Mouse (Mus musculus) adrenal gland, adult 2 months (tissue): ENCODE results near the gene Ank2. TPM values are rescaled to one million over a fixed set of nuclear protein-coding genes. Genes with fewer than 3 reads are reported as not detected.

Experiments
- DNase-seq: peaks from one replicate; pipeline ENCODE4 v3.0.0; 2021
- polyA plus RNA-seq: library from polyadenylated mRNA; depleted of rRNA; stranded (reverse); fragments of >200 nt; gene quantifications from 2 replicates; pipeline ENCODE4 v1.2.3, GENCODE M21; 2012
- total RNA-seq, 2 experiments: library from RNA; stranded (reverse); gene quantifications; 2 replicates each; pipeline ENCODE4 v1.2.3; 2021

Ank2 gene
- total and polyA plus RNA-seq, 3 experiments = 30.1 to 44.8 (median 36.3) TPM

DNA sequence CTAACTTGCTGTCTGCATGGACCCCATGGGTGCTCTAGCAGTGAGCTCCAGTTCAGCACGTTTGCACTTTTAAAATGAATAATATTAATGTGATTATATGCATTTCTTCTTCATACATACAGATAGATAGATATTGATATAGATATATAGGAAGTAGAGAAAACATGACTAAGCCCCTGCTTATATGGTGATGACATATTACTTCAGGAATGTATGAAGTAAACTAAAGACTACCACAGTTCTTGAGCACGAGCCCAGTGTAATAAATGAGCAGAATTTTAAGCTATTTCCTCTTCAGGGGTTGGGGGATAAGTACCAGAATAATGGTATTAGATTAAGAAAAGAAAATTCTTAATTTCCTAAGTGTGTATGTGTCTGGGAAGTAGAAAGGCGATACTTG lies 479.4 kb downstream of the Ank2 start:
- DNase-seq = no peak

GRCm38 (mm10) chr3:127019109-127019508 lies 480.0 kb downstream of the Ank2 start:
- no peak for DNase-seq

DNA sequence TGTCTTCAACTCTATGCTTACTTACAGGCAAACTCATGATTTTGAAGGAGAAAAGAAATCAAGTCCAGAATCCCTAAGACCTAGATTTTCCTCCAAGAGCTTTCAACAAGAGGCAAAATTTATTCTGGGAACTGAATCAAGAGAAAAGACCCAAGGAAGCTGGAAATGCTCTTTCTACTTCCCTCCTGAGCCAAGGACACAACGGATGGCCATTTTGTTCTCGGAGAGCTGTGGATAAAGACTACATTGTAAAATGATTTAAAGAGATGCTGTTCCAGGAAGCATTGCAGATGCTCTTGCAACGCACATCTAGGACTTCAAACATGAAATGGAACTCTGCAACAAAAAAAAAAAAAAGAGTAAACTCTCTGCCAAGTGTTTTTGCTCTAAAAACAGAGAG lies 481.6 kb downstream of the Ank2 start:
- no peak for DNase-seq

- DNase-seq = no peak
Observed at GRCm38 (mm10) chr3:127015596-127015995, 483.6 kb downstream of the Ank2 start.

GRCm38 (mm10) chr3:127015175-127015574 lies 484.0 kb downstream of the Ank2 start:
- no peak for DNase-seq

- DNase-seq = no peak
Observed at GRCm38 (mm10) chr3:127013976-127014375, 485.2 kb downstream of the Ank2 start.

- no peak for DNase-seq
Observed at GRCm38 (mm10) chr3:127012525-127012924, 486.6 kb downstream of the Ank2 start.

- no peak for DNase-seq
Observed at GRCm38 (mm10) chr3:127005898-127006673, 493.1 kb downstream of the Ank2 start.

GRCm38 (mm10) chr3:127004860-127005633 lies 494.1 kb downstream of the Ank2 start:
- peak; percentile 38 for DNase-seq

DNA sequence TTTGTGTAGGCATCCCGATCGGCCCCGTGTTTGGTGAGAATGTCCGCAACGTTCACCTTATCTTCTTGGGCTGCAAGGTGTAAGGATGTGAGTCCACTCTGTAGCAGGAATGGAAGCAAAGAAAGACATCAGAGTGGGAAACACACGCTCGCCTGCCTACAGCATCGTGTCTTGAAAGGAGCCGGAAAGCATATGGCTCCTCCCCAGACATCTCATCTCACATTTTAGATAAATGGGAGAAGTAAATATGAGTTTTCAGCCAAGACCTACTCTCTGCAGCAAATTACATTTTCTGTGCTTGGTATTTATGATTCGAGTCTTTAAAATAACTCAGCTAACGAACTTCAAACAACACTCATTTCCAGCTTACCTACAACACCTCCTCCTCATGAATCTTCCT lies 495.2 kb downstream of the Ank2 start:
- DNase-seq = no peak

GRCm38 (mm10) chr3:126998742-126999112 lies 500.4 kb downstream of the Ank2 start:
- DNase-seq = no peak

GRCm38 (mm10) chr3:126998008-126998741 lies 501.0 kb downstream of the Ank2 start:
- DNase-seq = no peak

- no peak for DNase-seq
Observed at GRCm38 (mm10) chr3:126997391-126998007, 501.7 kb downstream of the Ank2 start.

- no peak for DNase-seq
Observed at GRCm38 (mm10) chr3:126996721-126997120, 502.4 kb downstream of the Ank2 start.

- DNase-seq = no peak
Observed at GRCm38 (mm10) chr3:126995970-126996369, 503.2 kb downstream of the Ank2 start.

GRCm38 (mm10) chr3:126994149-126994548 lies 505.0 kb downstream of the Ank2 start:
- DNase-seq = no peak

GRCm38 (mm10) chr3:126989936-126990335 lies 509.2 kb downstream of the Ank2 start:
- DNase-seq = peak; percentile 83

DNA sequence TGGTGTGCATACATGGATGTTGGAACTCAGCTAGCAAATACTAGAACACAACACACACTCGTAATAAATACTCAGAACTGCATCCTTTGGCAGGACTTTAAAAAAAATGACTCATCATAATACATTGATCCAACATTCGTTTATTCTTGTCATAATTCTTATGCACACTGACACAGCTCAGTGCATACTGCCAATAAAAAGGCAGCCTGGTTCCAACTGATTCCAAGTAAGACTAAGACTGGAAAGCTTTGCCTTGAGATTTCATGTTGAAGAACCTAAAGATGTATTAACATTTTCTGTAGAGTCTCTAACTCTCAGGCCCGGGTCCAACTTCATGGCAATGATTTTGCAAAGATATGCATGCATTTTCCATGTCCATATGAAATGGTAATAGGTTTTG lies 512.5 kb downstream of the Ank2 start:
- no peak for DNase-seq

DNA sequence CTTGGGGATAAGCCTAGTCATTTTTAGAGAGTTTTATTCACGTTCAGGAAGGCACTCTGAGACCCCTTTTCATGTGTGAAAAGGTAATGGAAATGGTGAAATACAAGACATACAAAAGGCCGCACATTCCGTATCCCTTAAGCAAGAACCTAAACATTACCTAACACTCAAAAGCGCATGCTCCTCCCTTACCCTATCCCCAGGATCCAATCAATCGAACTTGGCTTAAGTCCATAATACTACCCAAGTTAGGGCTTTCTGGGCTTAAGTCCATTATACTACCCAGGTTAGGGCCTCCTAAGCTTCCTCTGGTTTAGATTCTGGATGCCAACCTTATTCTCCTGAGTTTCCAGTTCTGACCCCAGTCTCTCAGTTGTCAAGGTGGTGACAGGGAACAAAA lies 516.3 kb downstream of the Ank2 start:
- DNase-seq = no peak

DNA sequence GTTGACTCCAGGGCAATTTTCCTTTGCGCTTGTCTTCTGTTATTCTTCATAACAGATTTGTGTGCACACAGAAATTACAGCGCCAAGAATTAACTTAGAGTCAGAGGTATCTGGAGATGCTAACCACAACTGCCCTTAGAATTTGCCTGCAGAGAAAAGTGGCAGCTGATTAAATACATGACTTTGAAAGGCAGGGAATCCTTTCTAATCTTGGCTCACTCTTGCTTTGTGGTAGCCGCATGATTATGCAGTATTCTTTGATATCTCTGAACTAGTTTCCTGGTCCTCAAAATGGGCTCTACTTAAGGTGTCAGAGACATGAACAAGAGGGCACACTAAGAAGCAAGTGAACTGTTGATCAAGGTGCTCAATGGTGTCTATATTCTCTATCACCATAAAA lies 518.0 kb downstream of the Ank2 start:
- DNase-seq = no peak

DNA sequence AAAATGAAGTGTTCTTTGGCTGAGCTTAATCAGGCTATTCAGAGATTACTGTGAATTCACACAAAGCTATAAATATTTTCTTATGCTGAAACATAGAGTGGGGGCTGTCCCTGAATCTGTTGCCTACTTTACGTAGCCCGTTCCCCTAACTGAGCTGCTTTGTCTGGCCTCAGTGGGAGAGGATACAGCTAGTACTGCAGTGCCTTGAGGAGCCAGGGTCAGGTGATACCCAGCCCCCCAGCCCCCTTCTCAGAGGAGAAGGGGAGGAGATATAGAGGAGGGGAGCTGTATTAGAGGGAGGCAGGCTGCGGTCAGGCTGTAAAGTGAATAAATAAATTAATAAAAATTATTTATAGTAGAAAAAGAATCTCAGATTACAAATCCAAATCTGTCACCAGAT lies 519.5 kb downstream of the Ank2 start:
- DNase-seq = no peak

DNA sequence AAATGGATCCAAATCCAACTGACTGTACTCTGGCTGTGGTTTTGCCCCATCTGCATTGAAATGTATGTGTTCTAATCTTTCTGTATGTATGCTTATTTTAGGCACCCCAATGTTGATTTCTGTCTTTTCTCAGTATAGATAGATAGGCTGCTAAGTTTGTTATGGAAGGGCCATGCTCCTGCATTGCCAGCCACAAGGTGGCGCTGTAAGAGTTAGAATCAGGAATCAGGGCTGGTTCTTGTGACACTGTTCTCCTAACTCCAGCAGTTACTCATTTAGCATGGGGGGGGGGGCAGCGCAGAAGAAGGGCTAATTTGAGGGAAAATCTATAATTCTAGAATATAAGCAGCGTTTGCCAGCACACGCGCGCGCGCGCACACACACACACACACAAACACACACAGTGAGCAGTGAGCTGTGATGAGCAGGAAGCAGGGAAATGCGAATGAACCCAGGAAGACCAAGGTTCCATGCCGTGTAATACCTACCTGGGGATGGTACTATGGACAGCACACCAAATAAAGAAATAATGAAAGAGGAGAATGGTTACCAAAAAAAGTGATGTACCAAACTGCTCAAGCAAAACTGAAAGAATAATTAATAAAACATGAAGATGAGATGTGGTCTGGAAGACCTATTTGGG lies 520.3 kb downstream of the Ank2 start:
- peak; percentile 70 for DNase-seq
